Comparison of ENCODE assay signal across 11 mouse cellular contexts in the genomic region with DNA sequence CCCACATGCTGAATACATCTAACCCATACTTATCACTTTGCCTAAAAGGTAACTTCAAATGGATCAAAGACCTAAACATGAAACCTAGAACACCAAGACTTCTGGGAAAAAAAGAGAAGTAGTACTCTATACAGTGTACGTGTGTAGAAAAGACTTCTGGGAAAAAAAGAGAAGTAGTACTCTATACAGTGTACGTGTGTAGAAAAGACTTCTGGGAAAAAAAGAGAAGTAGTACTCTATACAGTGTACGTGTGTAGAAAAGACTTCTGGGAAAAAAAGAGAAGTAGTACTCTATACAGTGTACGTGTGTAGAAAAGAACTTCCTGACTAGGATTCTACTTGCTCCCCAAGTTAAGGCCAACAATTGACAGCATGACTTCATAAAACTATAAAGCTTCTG. TPM values are rescaled to one million over a fixed set of nuclear protein-coding genes. Genes with fewer than 3 reads are reported as not detected.
"Had no signal": no experiment of that assay in that cellular context is flagged by ENCODE, and none has a peak within 500 bp of the region (broad histone marks: within the 10 kb centered on the region; RNA-seq: fewer than 3 reads in every experiment).

No protein-coding gene starts in this region.

RNA-seq across cellular contexts. Expression of a gene that starts 57.5 kb away (rescaled TPM):
- total RNA-seq: neutrophil, adult 5-6 weeks had no signal
- polyA plus RNA-seq: neural tube, embryonic 13.5 days; neural tube, embryonic 14.5 days; neural tube, embryonic 15.5 days; small intestine, adult 2 months; spleen, adult 2 months; stomach, embryonic 14.5 days; stomach, postnatal 0 days; thymus, adult 2 months; thymus, postnatal 0 days; urinary bladder, adult 2 months had no signal
